Mouse (Mus musculus) inflammation-experienced regulatory T-cells, adult 16 weeks (primary cell): ENCODE results near the gene Commd4. TPM values are rescaled to one million over a fixed set of nuclear protein-coding genes. Genes with fewer than 3 reads are reported as not detected.

ENCODE experiments used
- polyA plus RNA-seq: library from polyadenylated mRNA; unstranded; fragments of 100-300 nt; shearing (Covaris generic); gene quantifications from one replicate; pipeline ENCODE4 v1.2.1, GENCODE M21; 2017

Commd4 gene
- 318 TPM for polyA plus RNA-seq

GRCm38 (mm10) chr9:57158013-57158470 lies at the start of gene Commd4:
Gene Commd4 (minus strand): TSS chr9:57158331.

DNA sequence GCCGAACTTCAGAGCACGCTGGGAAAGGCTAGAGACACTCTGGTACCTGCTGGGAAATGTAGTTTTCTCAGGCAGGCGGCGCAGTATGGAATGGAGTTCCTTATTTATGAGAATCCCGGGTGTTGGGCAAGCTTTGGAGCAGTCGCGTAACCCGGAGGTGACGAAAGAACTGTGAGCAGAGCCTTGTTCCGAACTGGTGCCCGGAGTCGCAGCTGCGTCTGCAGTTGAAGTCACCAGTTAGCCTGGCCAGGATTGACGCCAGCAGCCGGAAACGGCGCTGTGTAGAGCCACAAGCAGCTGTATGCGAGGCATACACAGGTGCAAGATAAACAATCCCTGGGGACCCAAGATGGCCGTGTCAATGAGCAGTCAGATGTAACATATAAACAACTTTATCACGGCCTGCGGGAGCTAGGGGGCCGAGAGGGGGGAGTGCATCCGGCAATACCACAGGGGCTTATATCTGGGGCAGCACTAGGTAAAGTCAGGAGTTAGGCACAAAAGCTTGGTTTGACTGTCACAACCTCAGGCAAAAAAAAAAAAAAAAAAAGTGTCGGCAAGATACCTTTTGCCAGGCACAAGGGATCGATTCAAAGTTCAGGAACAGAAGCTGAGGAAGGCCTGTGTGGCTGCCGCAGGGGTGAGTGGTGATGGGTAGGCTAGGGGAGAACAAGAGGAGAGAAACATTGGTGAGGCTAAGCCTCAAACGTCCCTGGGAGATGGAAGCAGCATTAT lies 9.8 kb downstream of the Commd4 start, which contains the start of gene Neil1:
Neil1 (minus strand) TSS at position 162 of the 735 bp plus-strand sequence.

GRCm38 (mm10) chr9:57130577-57131433 lies 27.3 kb downstream of the Commd4 start, which contains the start of gene Man2c1:
Gene Man2c1 (plus strand): TSS chr9:57130690.

Other genes starting within 250 kb of the Commd4 start
- 16.6 TPM for gene Snx33, start 230.0 kb downstream of the Commd4 start, polyA plus RNA-seq
- gene Imp3, start 220.9 kb downstream of the Commd4 start, polyA plus RNA-seq = 24.7 TPM
- gene Snupn, start 207.5 kb downstream of the Commd4 start, polyA plus RNA-seq = 23.6 TPM
- gene Ptpn9, start 163.4 kb downstream of the Commd4 start, polyA plus RNA-seq = 3.5 TPM
- gene Sin3a, start 86.3 kb downstream of the Commd4 start, polyA plus RNA-seq = 52.5 TPM
- gene Man2c1, start 27.6 kb downstream of the Commd4 start, polyA plus RNA-seq = 81.2 TPM
- 41.2 TPM for gene Neil1, start 10.0 kb downstream of the Commd4 start, polyA plus RNA-seq
- not detected for gene Trcg1, start 78.2 kb upstream of the Commd4 start, polyA plus RNA-seq
- 47.7 TPM for gene 1700017B05Rik, start 104.3 kb upstream of the Commd4 start, polyA plus RNA-seq